Mouse (Mus musculus) neural tube, embryonic 13.5 days (tissue): ENCODE results near the gene E130218I03Rik. TPM values are rescaled to one million over a fixed set of nuclear protein-coding genes. Genes with fewer than 3 reads are reported as not detected.

Experiments
- ATAC-seq: fragments of 200-750 bp; cut with Nextera tagmentation; 2 replicates; pipeline ENCODE4 v1.8.0; 2017; ENCODE audit warnings: low read depth, mild to moderate bottlenecking, moderate TSS enrichment, moderate library complexity
- H3K27ac ChIP-seq: fragments of 300-500 bp; sonication (generic); replicated peaks from 2 replicates; pipeline ENCODE4 v1.5.1; 2015; ENCODE audit warnings: moderate library complexity, mild to moderate bottlenecking, inconsistent platforms
- H3K27me3 ChIP-seq: fragments of 300-500 bp; sonication (generic); 2 replicates; pipeline ENCODE4 v1.6.1; 2015; ENCODE audit warnings: mild to moderate bottlenecking, inconsistent platforms
- H3K36me3 ChIP-seq: fragments of 300-500 bp; sonication (generic); 2 replicates; pipeline ENCODE4 v1.6.1; 2015; ENCODE audit warnings: mild to moderate bottlenecking, inconsistent platforms
- H3K4me1 ChIP-seq: fragments of 300-500 bp; sonication (generic); replicated peaks from 2 replicates; pipeline ENCODE4 v1.6.1; 2015; ENCODE audit warnings: inconsistent platforms
- H3K4me2 ChIP-seq: fragments of 300-500 bp; sonication (generic); 2 replicates; pipeline ENCODE4 v1.6.1; 2015; ENCODE audit warnings: inconsistent platforms, mild to moderate bottlenecking, moderate library complexity
- H3K4me3 ChIP-seq: fragments of 300-500 bp; sonication (generic); 2 replicates; pipeline ENCODE4 v1.5.1; 2015; ENCODE audit warnings: mild to moderate bottlenecking, inconsistent platforms
- H3K9ac ChIP-seq: fragments of 300-500 bp; sonication (generic); 2 replicates; pipeline ENCODE4 v1.6.1; 2015; ENCODE audit warnings: moderate library complexity, mild to moderate bottlenecking, inconsistent platforms
- H3K9me3 ChIP-seq: fragments of 300-500 bp; sonication (generic); 2 replicates; pipeline ENCODE4 v1.6.1; 2016; ENCODE audit warnings: inconsistent platforms
- WGBS: fragments of 180-500 bp; shearing (Covaris S2); methylation state at CpG from one replicate; pipeline ENCODE4 v1.1.7; 2015; 5-methylcytosine and 5-hydroxymethylcytosine counted together
- polyA plus RNA-seq: library from polyadenylated mRNA; unstranded; fragments of >200 nt; fragmentation: Nextera tagmentation; extraction: Ambion mirVana; gene quantifications from 2 replicates; pipeline ENCODE4 v1.2.1, GENCODE M21; 2015

The E130218I03Rik gene
- polyA plus RNA-seq, 1 experiment from 2014 or later: 0.47 TPM

GRCm38 (mm10) chr4:134272731-134273416 lies 29.4 kb downstream of the E130218I03Rik start:
- Histone ChIP-seq H3K27me3 (no peaks in the 10 kb centered on the region), H3K4me3 (no peak overlapping the region), H3K27ac (no peak overlapping the region), H3K9ac (no peak overlapping the region), H3K9me3 (no peaks in the 10 kb centered on the region), H3K36me3 (peaks cover 17% of the 10 kb centered on the region), H3K4me1 (no peaks in the 10 kb centered on the region), H3K4me2 (peak overlapping the region; percentile 23)
- ATAC-seq: no peak
- WGBS: 26% methylated on average over 12 of the region's 13 CpGs

- Histone ChIP-seq H3K9me3 (no peaks in the 10 kb centered on the region), H3K9ac (no peak overlapping the region), H3K27ac (no peak overlapping the region), H3K4me1 (no peaks in the 10 kb centered on the region), H3K27me3 (no peaks in the 10 kb centered on the region), H3K4me3 (no peak overlapping the region), H3K36me3 (peaks cover 24% of the 10 kb centered on the region), H3K4me2 (peak overlapping the region; percentile 23)
- 8% methylated on average over 14 of the region's 14 CpGs for WGBS
- no peak for ATAC-seq
Measured at GRCm38 (mm10) chr4:134273417-134274345, 30.2 kb downstream of the E130218I03Rik start.

- no peak for ATAC-seq
- H3K4me1 ChIP-seq: peaks cover 30% of the 10 kb centered on the region
Measured at GRCm38 (mm10) chr4:134284942-134285341, 41.5 kb downstream of the E130218I03Rik start.

GRCm38 (mm10) chr4:134286226-134287167 lies 43.0 kb downstream of the E130218I03Rik start:
- 2% methylated on average over 59 of the region's 59 CpGs for WGBS
- H3K4me1 ChIP-seq: peaks cover 30% of the 10 kb centered on the region
- no peaks in the 10 kb centered on the region for H3K9me3 ChIP-seq
- H3K27me3 ChIP-seq: no peaks in the 10 kb centered on the region
- H3K4me2 ChIP-seq: peak overlapping the region; percentile 95
- peak; percentile 68 for ATAC-seq
- H3K4me3 ChIP-seq: peak overlapping the region; percentile 100
- H3K9ac ChIP-seq: peak overlapping the region; percentile 99
- H3K27ac ChIP-seq: peak overlapping the region; percentile 100
- peaks cover 31% of the 10 kb centered on the region for H3K36me3 ChIP-seq

More at GRCm38 (mm10) chr4:134284942-134285341, 41.5 kb downstream of the E130218I03Rik start:
- Histone ChIP-seq H3K9me3 (no peaks in the 10 kb centered on the region), H3K36me3 (peaks cover 45% of the 10 kb centered on the region), H3K27ac (no peak overlapping the region), H3K4me3 (no peak overlapping the region), H3K4me2 (no peak overlapping the region), H3K9ac (no peak overlapping the region), H3K27me3 (no peaks in the 10 kb centered on the region)
- 93% methylated on average over 2 of the region's 2 CpGs for WGBS

- no peaks in the 10 kb centered on the region for H3K9me3 ChIP-seq
- H3K36me3 ChIP-seq: peaks cover 25% of the 10 kb centered on the region
- peak overlapping the region; percentile 100 for H3K4me3 ChIP-seq
- peak overlapping the region; percentile 100 for H3K27ac ChIP-seq
- WGBS: under 1% methylated on average over 58 of the region's 59 CpGs
- H3K4me1 ChIP-seq: peaks cover 30% of the 10 kb centered on the region
- H3K4me2 ChIP-seq: peak overlapping the region; percentile 95
- ATAC-seq: peak; percentile 96
- H3K9ac ChIP-seq: peak overlapping the region; percentile 99
- H3K27me3 ChIP-seq: no peaks in the 10 kb centered on the region
Measured at GRCm38 (mm10) chr4:134287168-134287564, 43.7 kb downstream of the E130218I03Rik start.

GRCm38 (mm10) chr4:134287575-134288025 lies 44.1 kb downstream of the E130218I03Rik start, which contains the start of gene Pdik1l:
Gene Pdik1l (minus strand): TSS chr4:134287895.
- H3K27ac ChIP-seq: peak within 1 kb of the TSS; percentile 100
- H3K4me2 ChIP-seq: peak within 1 kb of the TSS; percentile 95
- under 1% methylated on average over 38 of the region's 43 CpGs for WGBS
- H3K27me3 ChIP-seq: no peaks in the 10 kb centered on the region
- peaks cover 30% of the 10 kb centered on the region for H3K4me1 ChIP-seq
- peak; percentile 89 for ATAC-seq
- H3K9ac ChIP-seq: peak within 1 kb of the TSS; percentile 99
- peak within 1 kb of the TSS; percentile 100 for H3K4me3 ChIP-seq
- H3K36me3 ChIP-seq: peaks cover 22% of the 10 kb centered on the region
- no peaks in the 10 kb centered on the region for H3K9me3 ChIP-seq

GRCm38 (mm10) chr4:134288397-134289256 lies 45.2 kb downstream of the E130218I03Rik start:
- Histone ChIP-seq H3K4me1 (peaks cover 30% of the 10 kb centered on the region), H3K4me3 (peak overlapping the region; percentile 100), H3K36me3 (peaks cover 12% of the 10 kb centered on the region), H3K4me2 (peak overlapping the region; percentile 73), H3K9me3 (no peaks in the 10 kb centered on the region), H3K9ac (peak overlapping the region; percentile 99), H3K27me3 (peaks cover 10% of the 10 kb centered on the region), H3K27ac (peak overlapping the region; percentile 100)
- 27% methylated on average over 11 of the region's 11 CpGs for WGBS
- ATAC-seq: no peak

- no peak overlapping the region for H3K4me2 ChIP-seq
- ATAC-seq: no peak
- H3K9me3 ChIP-seq: no peaks in the 10 kb centered on the region
- H3K9ac ChIP-seq: no peak overlapping the region
- 28% methylated on average over 7 of the region's 7 CpGs for WGBS
- no peak overlapping the region for H3K27ac ChIP-seq
- H3K4me1 ChIP-seq: peaks cover 16% of the 10 kb centered on the region
- no peak overlapping the region for H3K4me3 ChIP-seq
- H3K36me3 ChIP-seq: no peaks in the 10 kb centered on the region
- peaks cover 16% of the 10 kb centered on the region for H3K27me3 ChIP-seq
Measured at GRCm38 (mm10) chr4:134292067-134292466, 48.6 kb downstream of the E130218I03Rik start.

GRCm38 (mm10) chr4:134293061-134293691 lies 49.7 kb downstream of the E130218I03Rik start:
- no peak overlapping the region for H3K4me2 ChIP-seq
- H3K4me3 ChIP-seq: no peak overlapping the region
- peaks cover 13% of the 10 kb centered on the region for H3K4me1 ChIP-seq
- H3K36me3 ChIP-seq: no peaks in the 10 kb centered on the region
- no peak overlapping the region; the same call in 1 of the 2 replicates for H3K9ac ChIP-seq
- ATAC-seq: 0 out of 2 replicates have a peak, but pooled peaks have one; percentile 6
- 75% methylated on average over 18 of the region's 18 CpGs for WGBS
- H3K9me3 ChIP-seq: no peaks in the 10 kb centered on the region
- H3K27me3 ChIP-seq: peaks cover 16% of the 10 kb centered on the region
- H3K27ac ChIP-seq: no peak overlapping the region

GRCm38 (mm10) chr4:134293692-134294163 lies 50.3 kb downstream of the E130218I03Rik start:
- Histone ChIP-seq H3K4me1 (peaks cover 8% of the 10 kb centered on the region), H3K27ac (no peak overlapping the region), H3K4me3 (no peak overlapping the region), H3K4me2 (no peak overlapping the region), H3K27me3 (peaks cover 16% of the 10 kb centered on the region), H3K9me3 (no peaks in the 10 kb centered on the region), H3K36me3 (no peaks in the 10 kb centered on the region), H3K9ac (no peak overlapping the region)
- WGBS: 69% methylated on average over 9 of the region's 9 CpGs
- ATAC-seq: no peak
